Mouse (Mus musculus): ENCODE data around the gene Neurl3. TPM values are rescaled to one million over a fixed set of nuclear protein-coding genes. Genes with fewer than 3 reads are reported as not detected.
A peak's percentile ranks its signal among the peaks of the same experiment; 100 is the strongest.

Gene Neurl3
- total and polyA plus RNA-seq, 3 experiments, result 0.08 to 0.09 (median 0.08) TPM

GRCm38 (mm10) chr1:36228461-36228860 is 46.0 kb downstream of the Neurl3 start:
- in situ Hi-C loops (cut with MboI; ENCODE audit: low pct_ligation_motif_present, low pct_unique_long_range_greater_than_20kb, low sequenced_read_pairs) (no loop called here), dilution Hi-C loops (cut with MboI; ENCODE audit: extremely low pct_ligation_motif_present, extremely low pct_unique_long_range_greater_than_20kb, low sequenced_read_pairs) (no loop called here)
- no peaks in the 10 kb centered on the region for H3K9me3 ChIP-seq (replicated peaks; ENCODE audit: low read length)
- peaks cover 44 to 80% of the 10 kb centered on the region in 2 experiments for H3K36me3 ChIP-seq (replicated peaks in 1 of 2; ENCODE audit: control insufficient read depth in 1 of 2, insufficient read depth in 1 of 2, low read length in 1 of 2)
- no peak overlapping the region for H3K9ac ChIP-seq (ENCODE audit: insufficient read depth, low read depth)
- H3K4me3 ChIP-seq (replicated peaks in 1 of 3; ENCODE audit: low read depth in 2 of 3, low read length in 2 of 3, poor library complexity in 1 of 3), result no peak overlapping the region
- H3K27ac ChIP-seq (ENCODE audit: insufficient read depth, low read depth), result no peak overlapping the region
- no peaks in the 10 kb centered on the region for H3K27me3 ChIP-seq (replicated peaks)
- no peak for DNase-seq (ENCODE audit: extremely low read depth)
- no peak overlapping the region for H3K4me2 ChIP-seq (ENCODE audit: insufficient read depth, low read depth, poor library complexity, severe bottlenecking)
- H3K4me1 ChIP-seq (ENCODE audit: control insufficient read depth in 1 of 2, insufficient read depth in 2 of 2), result peaks cover 2 to 21% of the 10 kb centered on the region in 2 experiments; a peak in 3 of 4 replicates
- no peaks in the 10 kb centered on the region; the same call in 1 of the 2 replicates for H3K79me2 ChIP-seq (replicated peaks; ENCODE audit: control insufficient read depth, extremely low read depth, insufficient read depth, poor library complexity, severe bottlenecking)
- no peak for TF ChIP-seq UBTF (IDR thresholded peaks at IDR 0.05; ENCODE audit: low read depth, low read length)
- TF ChIP-seq ZMIZ1 (IDR thresholded peaks at IDR 0.05; ENCODE audit: low read depth, low read length), result no peak

- dilution Hi-C loops (cut with MboI; ENCODE audit: extremely low pct_ligation_motif_present, extremely low pct_unique_long_range_greater_than_20kb, low sequenced_read_pairs), result no loop called here
- Histone ChIP-seq H3K4me3 (replicated peaks in 1 of 3; ENCODE audit: low read depth in 2 of 3, low read length in 2 of 3, poor library complexity in 1 of 3) (no peak overlapping the region), H3K27ac (ENCODE audit: insufficient read depth, low read depth) (no peak overlapping the region), H3K9ac (ENCODE audit: insufficient read depth, low read depth) (no peak overlapping the region), H3K79me2 (replicated peaks; ENCODE audit: control insufficient read depth, extremely low read depth, insufficient read depth, poor library complexity, severe bottlenecking) (no peaks in the 10 kb centered on the region; the same call in 1 of the 2 replicates), H3K27me3 (replicated peaks) (no peaks in the 10 kb centered on the region), H3K4me1 (ENCODE audit: control insufficient read depth in 1 of 2, insufficient read depth in 2 of 2) (no peaks in the 10 kb centered on the region), H3K36me3 (replicated peaks in 1 of 2; ENCODE audit: control insufficient read depth in 1 of 2, insufficient read depth in 1 of 2, low read length in 1 of 2) (peaks cover 56 to 85% of the 10 kb centered on the region in 2 experiments), H3K4me2 (ENCODE audit: insufficient read depth, low read depth, poor library complexity, severe bottlenecking) (no peak overlapping the region), H3K9me3 (replicated peaks; ENCODE audit: low read length) (no peaks in the 10 kb centered on the region)
- TF ChIP-seq RAD21 (IDR thresholded peaks at IDR 0.05; ENCODE audit: low read depth, low read length) (peak; percentile 37), ETS1 (conservative IDR thresholded peaks at IDR 0.05; ENCODE audit: low read depth, low read length) (no peak), CTCF (conservative IDR thresholded peaks at IDR 0.05 in 1 of 2, IDR thresholded peaks at IDR 0.05 in 1 of 2; ENCODE audit: low read depth in 2 of 2, low read length in 2 of 2) (peak in 1 of 2 experiments; percentile 55; a peak in 2 of 4 replicates), GABPA (IDR thresholded peaks at IDR 0.05; ENCODE audit: insufficient replicate concordance, low read depth, low read length) (no peak), SMC3 (IDR thresholded peaks at IDR 0.05; ENCODE audit: low read depth, low read length) (peak; percentile 54)
- DNase-seq (ENCODE audit: extremely low read depth), result no peak
- in situ Hi-C loops (cut with MboI; ENCODE audit: low pct_ligation_motif_present, low pct_unique_long_range_greater_than_20kb, low sequenced_read_pairs), result no loop called here
Observed at GRCm38 (mm10) chr1:36224648-36225047, 49.8 kb downstream of the Neurl3 start.

Other genes starting within 250 kb of the Neurl3 start
- gene Hs6st1, start 206.3 kb downstream of the Neurl3 start, total RNA-seq (2012; rRNA removed), result 14.0 and 17.7 TPM in 2 replicates
- gene Hs6st1, start 206.3 kb downstream of the Neurl3 start, total RNA-seq (2014; rRNA removed), result 8.2 and 9.1 TPM in 2 replicates
- gene Hs6st1, start 206.3 kb downstream of the Neurl3 start, polyA plus RNA-seq (2012; ENCODE audit: insufficient read length, low read depth), result 18.1 and 18.6 TPM in 2 replicates
- gene Uggt1, start 30.0 kb downstream of the Neurl3 start, total RNA-seq (2012; rRNA removed), result 41.2 and 47.9 TPM in 2 replicates
- 35.3 and 39.8 TPM in 2 replicates for gene Uggt1, start 30.0 kb downstream of the Neurl3 start, total RNA-seq (2014; rRNA removed)
- 38.6 and 39.5 TPM in 2 replicates for gene Uggt1, start 30.0 kb downstream of the Neurl3 start, polyA plus RNA-seq (2012; ENCODE audit: insufficient read length, low read depth)
- gene Arid5a, start 33.1 kb upstream of the Neurl3 start, total RNA-seq (2012; rRNA removed), result 15.2 and 19.6 TPM in 2 replicates
- gene Arid5a, start 33.1 kb upstream of the Neurl3 start, total RNA-seq (2014; rRNA removed), result 16.0 and 17.0 TPM in 2 replicates
- 13.2 and 16.1 TPM in 2 replicates for gene Arid5a, start 33.1 kb upstream of the Neurl3 start, polyA plus RNA-seq (2012; ENCODE audit: insufficient read length, low read depth)
- gene Kansl3, start 94.5 kb upstream of the Neurl3 start, total RNA-seq (2012; rRNA removed), result 16.5 and 17.0 TPM in 2 replicates
- gene Kansl3, start 94.5 kb upstream of the Neurl3 start, total RNA-seq (2014; rRNA removed), result 14.3 TPM in 2 replicates
- gene Kansl3, start 94.5 kb upstream of the Neurl3 start, polyA plus RNA-seq (2012; ENCODE audit: insufficient read length, low read depth), result 19.7 and 21.2 TPM in 2 replicates
- gene Fer1l5, start 97.6 kb upstream of the Neurl3 start, total RNA-seq (2012; rRNA removed), result 0.08 TPM in 1 of 2 replicates, not detected in the other
- gene Fer1l5, start 97.6 kb upstream of the Neurl3 start, total RNA-seq (2014; rRNA removed), result not detected in 2 replicates
- 0.85 and 1.2 TPM in 2 replicates for gene Fer1l5, start 97.6 kb upstream of the Neurl3 start, polyA plus RNA-seq (2012; ENCODE audit: insufficient read length, low read depth)
- 6.0 and 8.5 TPM in 2 replicates for gene Lman2l, start 170.6 kb upstream of the Neurl3 start, total RNA-seq (2012; rRNA removed)
- gene Lman2l, start 170.6 kb upstream of the Neurl3 start, total RNA-seq (2014; rRNA removed), result 7.9 and 8.8 TPM in 2 replicates
- gene Lman2l, start 170.6 kb upstream of the Neurl3 start, polyA plus RNA-seq (2012; ENCODE audit: insufficient read length, low read depth), result 19.1 and 20.3 TPM in 2 replicates
- 4.6 and 5.0 TPM in 2 replicates for gene Cnnm4, start 196.9 kb upstream of the Neurl3 start, total RNA-seq (2012; rRNA removed)
- 3.0 and 3.2 TPM in 2 replicates for gene Cnnm4, start 196.9 kb upstream of the Neurl3 start, total RNA-seq (2014; rRNA removed)
- gene Cnnm4, start 196.9 kb upstream of the Neurl3 start, polyA plus RNA-seq (2012; ENCODE audit: insufficient read length, low read depth), result 3.0 and 3.5 TPM in 2 replicates
- gene Cnnm3, start 237.2 kb upstream of the Neurl3 start, total RNA-seq (2012; rRNA removed), result 8.4 and 9.2 TPM in 2 replicates
- 2.8 and 3.0 TPM in 2 replicates for gene Cnnm3, start 237.2 kb upstream of the Neurl3 start, total RNA-seq (2014; rRNA removed)
- gene Cnnm3, start 237.2 kb upstream of the Neurl3 start, polyA plus RNA-seq (2012; ENCODE audit: insufficient read length, low read depth), result 7.1 and 8.8 TPM in 2 replicates